Mouse (Mus musculus): ENCODE data around the gene Bag6.
A peak's percentile ranks its signal among the peaks of the same experiment; 100 is the strongest.

Bag6 gene

GRCm38 (mm10) chr17:35168541-35169207 lies 33.7 kb downstream of the Bag6 start:
- DNase-seq = peak; percentile 45

- no peak for DNase-seq
Measured at GRCm38 (mm10) chr17:35172445-35173234, 37.7 kb downstream of the Bag6 start.

- no peak for DNase-seq
Measured at GRCm38 (mm10) chr17:35173329-35173728, 38.4 kb downstream of the Bag6 start.

GRCm38 (mm10) chr17:35174201-35174977 lies 39.4 kb downstream of the Bag6 start:
- DNase-seq = no peak

- DNase-seq = no peak
Measured at GRCm38 (mm10) chr17:35175382-35175781, 40.4 kb downstream of the Bag6 start.

GRCm38 (mm10) chr17:35175968-35176367 lies 41.0 kb downstream of the Bag6 start, which contains the start of gene Aif1:
Gene Aif1 (minus strand): TSS chr17:35176068.
- no peak for DNase-seq

GRCm38 (mm10) chr17:35178528-35178927 lies 43.5 kb downstream of the Bag6 start:
- DNase-seq = peak; percentile 84

GRCm38 (mm10) chr17:35180093-35180492 lies 45.1 kb downstream of the Bag6 start:
- no peak for DNase-seq

- peak; percentile 84 for DNase-seq
Measured at GRCm38 (mm10) chr17:35185639-35186611, 50.9 kb downstream of the Bag6 start.

GRCm38 (mm10) chr17:35186681-35187080 lies 51.7 kb downstream of the Bag6 start:
- DNase-seq = peak; percentile 51

- no peak for DNase-seq
Measured at GRCm38 (mm10) chr17:35187345-35187744, 52.4 kb downstream of the Bag6 start.

- DNase-seq = no peak
Measured at GRCm38 (mm10) chr17:35187959-35188610, 53.1 kb downstream of the Bag6 start, which contains the start of gene Lst1. Gene Lst1 (minus strand): TSS chr17:35188439.

GRCm38 (mm10) chr17:35189186-35189585 lies 54.2 kb downstream of the Bag6 start:
- DNase-seq = no peak

- DNase-seq = no peak
Measured at GRCm38 (mm10) chr17:35190096-35190495, 55.1 kb downstream of the Bag6 start.

- DNase-seq = no peak
Measured at GRCm38 (mm10) chr17:35191723-35192122, 56.7 kb downstream of the Bag6 start.

- DNase-seq = no peak
Measured at GRCm38 (mm10) chr17:35192924-35193323, 57.9 kb downstream of the Bag6 start.

- DNase-seq = no peak
Measured at GRCm38 (mm10) chr17:35193881-35194843, 59.2 kb downstream of the Bag6 start, which contains the start of gene Ltb. Gene Ltb (plus strand): TSS chr17:35194439.

- no peak for DNase-seq
Measured at GRCm38 (mm10) chr17:35194844-35195630, 60.1 kb downstream of the Bag6 start.

- DNase-seq = peak; percentile 90
Measured at GRCm38 (mm10) chr17:35195631-35196320, 60.8 kb downstream of the Bag6 start.

Data from lung, postnatal 14 days (tissue).